Mouse (Mus musculus) retina, postnatal 7 days (tissue): ENCODE measurements around the gene Pfkfb3.

Experiments used
- DNase-seq: peaks from one replicate; pipeline ENCODE4 v3.0.0-alpha.2; 2012; ENCODE audit warnings: low read depth, low spot score

Gene Pfkfb3

GRCm38 (mm10) chr2:11502255-11502765 lies 51.6 kb downstream of the Pfkfb3 start:
- peak; percentile 11 for DNase-seq

GRCm38 (mm10) chr2:11501301-11502254 lies 52.3 kb downstream of the Pfkfb3 start:
- DNase-seq = peak; percentile 73

GRCm38 (mm10) chr2:11500666-11501065 lies 53.2 kb downstream of the Pfkfb3 start:
- no peak for DNase-seq

GRCm38 (mm10) chr2:11496601-11497031 lies 57.3 kb downstream of the Pfkfb3 start:
- DNase-seq = no peak

GRCm38 (mm10) chr2:11494841-11495255 lies 59.0 kb downstream of the Pfkfb3 start:
- DNase-seq = no peak

- DNase-seq = no peak
Observed at GRCm38 (mm10) chr2:11492855-11493254, 61.0 kb downstream of the Pfkfb3 start.

GRCm38 (mm10) chr2:11491471-11491870 lies 62.4 kb downstream of the Pfkfb3 start:
- DNase-seq = no peak

GRCm38 (mm10) chr2:11490554-11490953 lies 63.3 kb downstream of the Pfkfb3 start:
- no peak for DNase-seq

- DNase-seq = no peak
Observed at GRCm38 (mm10) chr2:11483226-11483625, 70.7 kb downstream of the Pfkfb3 start.

GRCm38 (mm10) chr2:11482364-11482763 lies 71.5 kb downstream of the Pfkfb3 start:
- no peak for DNase-seq

GRCm38 (mm10) chr2:11478960-11479359 lies 74.9 kb downstream of the Pfkfb3 start:
- no peak for DNase-seq

- no peak for DNase-seq
Observed at GRCm38 (mm10) chr2:11475316-11475715, 78.6 kb downstream of the Pfkfb3 start.

GRCm38 (mm10) chr2:11464661-11465099 lies 89.2 kb downstream of the Pfkfb3 start:
- peak; percentile 43 for DNase-seq

GRCm38 (mm10) chr2:11460976-11461375 lies 92.9 kb downstream of the Pfkfb3 start:
- no peak for DNase-seq

GRCm38 (mm10) chr2:11458494-11458893 lies 95.4 kb downstream of the Pfkfb3 start:
- no peak for DNase-seq

GRCm38 (mm10) chr2:11457904-11458303 lies 96.0 kb downstream of the Pfkfb3 start:
- no peak for DNase-seq

GRCm38 (mm10) chr2:11448711-11449110 lies 105.2 kb downstream of the Pfkfb3 start:
- no peak for DNase-seq

GRCm38 (mm10) chr2:11447865-11448264 lies 106.0 kb downstream of the Pfkfb3 start:
- no peak for DNase-seq

- no peak for DNase-seq
Observed at GRCm38 (mm10) chr2:11445722-11446121, 108.2 kb downstream of the Pfkfb3 start.

GRCm38 (mm10) chr2:11441864-11442263 lies 112.0 kb downstream of the Pfkfb3 start:
- DNase-seq = no peak

- DNase-seq = no peak
Observed at GRCm38 (mm10) chr2:11438231-11438954, 115.5 kb downstream of the Pfkfb3 start.

- DNase-seq = no peak
Observed at GRCm38 (mm10) chr2:11436353-11436752, 117.5 kb downstream of the Pfkfb3 start.
